Mouse (Mus musculus): ENCODE data around the gene Slc29a2. TPM values are rescaled to one million over a fixed set of nuclear protein-coding genes. Genes with fewer than 3 reads are reported as not detected.

Gene Slc29a2
- polyA plus RNA-seq, 1 experiment from 2014 or later, result 8.2 TPM

GRCm38 (mm10) chr19:5067867-5068569, 44.4 kb downstream of the Slc29a2 start, which contains the start of gene Cd248:
TSS of gene Cd248 (plus strand) at chr19:5068078.
- ATAC-seq (replicated peaks; ENCODE audit: insufficient number of reproducible peaks, low FRiP score, low TSS enrichment), result peak; percentile 46
- H3K4me2 ChIP-seq, result peak within 1 kb of the TSS; percentile 94
- H3K27me3 ChIP-seq (ENCODE audit: control insufficient read depth, insufficient read depth, low read length), result peaks cover 13% of the 10 kb centered on the region
- H3K27ac ChIP-seq (ENCODE audit: low read depth, low read length), result peak within 1 kb of the TSS; percentile 85
- WGBS (ENCODE audit: insufficient replicate concordance), result 1% methylated on average over 50 of the region's 56 CpGs
- H3K4me3 ChIP-seq (ENCODE audit: low read depth, low read length), result peak within 1 kb of the TSS; percentile 58
- H3K4me1 ChIP-seq (ENCODE audit: control insufficient read depth, insufficient read depth, low read length), result peaks cover 44% of the 10 kb centered on the region
- peak within 1 kb of the TSS; percentile 71 for H3K9ac ChIP-seq (ENCODE audit: low read depth, low read length)
- no peaks in the 10 kb centered on the region for H3K9me3 ChIP-seq (replicated peaks; ENCODE audit: control insufficient read depth, low read length)
- no peaks in the 10 kb centered on the region for H3K36me3 ChIP-seq (ENCODE audit: control insufficient read depth, insufficient read depth, low read length)

DNA sequence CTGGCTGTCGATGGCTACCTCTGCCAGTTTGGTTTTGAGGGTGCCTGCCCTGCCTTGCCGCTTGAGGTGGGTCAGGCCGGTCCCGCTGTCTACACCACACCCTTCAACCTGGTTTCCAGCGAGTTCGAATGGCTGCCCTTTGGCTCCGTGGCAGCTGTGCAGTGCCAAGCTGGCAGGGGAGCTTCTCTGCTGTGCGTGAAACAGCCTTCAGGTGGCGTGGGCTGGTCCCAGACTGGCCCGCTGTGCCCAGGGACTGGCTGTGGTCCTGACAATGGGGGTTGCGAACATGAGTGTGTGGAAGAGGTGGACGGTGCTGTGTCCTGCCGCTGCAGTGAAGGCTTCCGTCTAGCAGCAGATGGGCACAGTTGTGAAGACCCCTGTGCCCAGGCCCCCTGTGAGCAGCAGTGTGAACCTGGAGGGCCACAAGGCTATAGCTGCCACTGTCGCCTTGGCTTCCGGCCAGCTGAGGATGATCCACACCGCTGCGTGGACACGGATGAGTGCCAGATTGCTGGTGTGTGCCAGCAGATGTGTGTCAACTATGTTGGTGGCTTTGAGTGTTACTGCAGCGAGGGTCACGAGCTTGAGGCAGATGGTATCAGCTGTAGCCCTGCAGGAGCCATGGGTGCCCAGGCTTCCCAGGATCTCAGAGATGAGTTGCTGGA, 45.0 kb downstream of the Slc29a2 start:
- peaks cover 44% of the 10 kb centered on the region for H3K4me1 ChIP-seq (ENCODE audit: control insufficient read depth, insufficient read depth, low read length)
- peak overlapping the region; percentile 58 for H3K4me3 ChIP-seq (ENCODE audit: low read depth, low read length)
- no peak overlapping the region for H3K27ac ChIP-seq (ENCODE audit: low read depth, low read length)
- no peak for ATAC-seq (replicated peaks; ENCODE audit: insufficient number of reproducible peaks, low FRiP score, low TSS enrichment)
- no peaks in the 10 kb centered on the region for H3K9me3 ChIP-seq (replicated peaks; ENCODE audit: control insufficient read depth, low read length)
- H3K27me3 ChIP-seq (ENCODE audit: control insufficient read depth, insufficient read depth, low read length), result peaks cover 13% of the 10 kb centered on the region
- 42% methylated on average over 21 of the region's 21 CpGs for WGBS (ENCODE audit: insufficient replicate concordance)
- H3K9ac ChIP-seq (ENCODE audit: low read depth, low read length), result peak overlapping the region; percentile 71
- no peaks in the 10 kb centered on the region for H3K36me3 ChIP-seq (ENCODE audit: control insufficient read depth, insufficient read depth, low read length)
- peak overlapping the region; percentile 94 for H3K4me2 ChIP-seq

DNA sequence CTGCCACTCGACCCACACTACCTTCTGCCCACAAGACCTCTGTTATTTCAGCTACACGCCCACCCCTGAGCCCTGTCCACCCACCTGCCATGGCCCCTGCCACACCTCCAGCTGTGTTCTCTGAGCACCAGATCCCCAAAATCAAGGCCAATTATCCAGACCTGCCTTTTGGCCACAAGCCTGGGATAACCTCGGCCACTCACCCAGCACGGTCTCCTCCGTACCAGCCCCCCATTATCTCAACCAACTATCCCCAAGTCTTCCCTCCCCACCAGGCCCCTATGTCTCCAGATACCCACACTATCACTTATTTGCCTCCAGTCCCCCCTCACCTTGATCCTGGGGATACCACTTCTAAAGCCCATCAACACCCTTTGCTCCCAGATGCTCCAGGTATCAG, 45.8 kb downstream of the Slc29a2 start:
- H3K9ac ChIP-seq (ENCODE audit: low read depth, low read length), result 0 out of 2 replicates have a peak overlapping the region, but pooled peaks have one; percentile 16
- peak overlapping the region; percentile 94 for H3K4me2 ChIP-seq
- H3K27me3 ChIP-seq (ENCODE audit: control insufficient read depth, insufficient read depth, low read length), result peaks cover 15% of the 10 kb centered on the region
- H3K9me3 ChIP-seq (replicated peaks; ENCODE audit: control insufficient read depth, low read length), result no peaks in the 10 kb centered on the region
- H3K4me1 ChIP-seq (ENCODE audit: control insufficient read depth, insufficient read depth, low read length), result peaks cover 44% of the 10 kb centered on the region
- ATAC-seq (replicated peaks; ENCODE audit: insufficient number of reproducible peaks, low FRiP score, low TSS enrichment), result no peak
- H3K27ac ChIP-seq (ENCODE audit: low read depth, low read length), result no peak overlapping the region
- no peaks in the 10 kb centered on the region for H3K36me3 ChIP-seq (ENCODE audit: control insufficient read depth, insufficient read depth, low read length)
- 69% methylated on average over 5 of the region's 5 CpGs for WGBS (ENCODE audit: insufficient replicate concordance)
- no peak overlapping the region for H3K4me3 ChIP-seq (ENCODE audit: low read depth, low read length)

DNA sequence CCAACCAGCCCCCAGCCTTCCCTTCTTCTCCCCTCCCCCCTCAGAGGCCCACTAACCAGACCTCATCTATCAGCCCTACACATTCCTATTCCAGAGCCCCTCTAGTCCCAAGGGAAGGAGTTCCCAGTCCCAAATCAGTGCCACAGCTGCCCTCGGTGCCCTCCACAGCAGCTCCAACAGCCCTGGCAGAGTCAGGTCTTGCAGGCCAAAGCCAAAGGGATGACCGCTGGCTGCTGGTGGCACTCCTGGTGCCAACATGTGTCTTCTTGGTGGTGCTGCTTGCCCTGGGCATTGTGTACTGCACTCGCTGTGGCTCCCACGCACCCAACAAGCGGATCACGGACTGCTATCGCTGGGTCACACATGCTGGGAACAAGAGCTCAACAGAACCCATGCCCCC, 46.3 kb downstream of the Slc29a2 start:
- Histone ChIP-seq H3K27me3 (ENCODE audit: control insufficient read depth, insufficient read depth, low read length) (peaks cover 18% of the 10 kb centered on the region), H3K9me3 (replicated peaks; ENCODE audit: control insufficient read depth, low read length) (no peaks in the 10 kb centered on the region), H3K9ac (ENCODE audit: low read depth, low read length) (no peak overlapping the region), H3K4me1 (ENCODE audit: control insufficient read depth, insufficient read depth, low read length) (peaks cover 42% of the 10 kb centered on the region), H3K4me3 (ENCODE audit: low read depth, low read length) (0 out of 2 replicates have a peak overlapping the region, but pooled peaks have one; percentile 0), H3K36me3 (ENCODE audit: control insufficient read depth, insufficient read depth, low read length) (no peaks in the 10 kb centered on the region), H3K4me2 (peak overlapping the region; percentile 94), H3K27ac (ENCODE audit: low read depth, low read length) (no peak overlapping the region)
- ATAC-seq (replicated peaks; ENCODE audit: insufficient number of reproducible peaks, low FRiP score, low TSS enrichment), result no peak
- WGBS (ENCODE audit: insufficient replicate concordance), result 70% methylated on average over 7 of the region's 7 CpGs

- Histone ChIP-seq H3K9ac (ENCODE audit: low read depth, low read length) (peak overlapping the region; percentile 63), H3K27ac (ENCODE audit: low read depth, low read length) (peak overlapping the region; percentile 48; the same call in 1 of the 2 replicates), H3K27me3 (ENCODE audit: control insufficient read depth, insufficient read depth, low read length) (peaks cover 18% of the 10 kb centered on the region), H3K36me3 (ENCODE audit: control insufficient read depth, insufficient read depth, low read length) (no peaks in the 10 kb centered on the region), H3K4me1 (ENCODE audit: control insufficient read depth, insufficient read depth, low read length) (peaks cover 35% of the 10 kb centered on the region), H3K4me2 (peak overlapping the region; percentile 94), H3K4me3 (ENCODE audit: low read depth, low read length) (peak overlapping the region; percentile 47), H3K9me3 (replicated peaks; ENCODE audit: control insufficient read depth, low read length) (no peaks in the 10 kb centered on the region)
- 5% methylated on average over 11 of the region's 11 CpGs for WGBS (ENCODE audit: insufficient replicate concordance)
- ATAC-seq (replicated peaks; ENCODE audit: insufficient number of reproducible peaks, low FRiP score, low TSS enrichment), result no peak
Measured at GRCm38 (mm10) chr19:5071077-5071476, 47.4 kb downstream of the Slc29a2 start.

- peak; percentile 75 for ATAC-seq (replicated peaks; ENCODE audit: insufficient number of reproducible peaks, low FRiP score, low TSS enrichment)
- peaks cover 18% of the 10 kb centered on the region for H3K27me3 ChIP-seq (ENCODE audit: control insufficient read depth, insufficient read depth, low read length)
- WGBS (ENCODE audit: insufficient replicate concordance), result under 1% methylated on average over 40 of the region's 40 CpGs
- peaks cover 33% of the 10 kb centered on the region for H3K4me1 ChIP-seq (ENCODE audit: control insufficient read depth, insufficient read depth, low read length)
- peak overlapping the region; percentile 63 for H3K9ac ChIP-seq (ENCODE audit: low read depth, low read length)
- H3K27ac ChIP-seq (ENCODE audit: low read depth, low read length), result peak overlapping the region; percentile 59
- peak overlapping the region; percentile 47 for H3K4me3 ChIP-seq (ENCODE audit: low read depth, low read length)
- no peaks in the 10 kb centered on the region for H3K9me3 ChIP-seq (replicated peaks; ENCODE audit: control insufficient read depth, low read length)
- H3K36me3 ChIP-seq (ENCODE audit: control insufficient read depth, insufficient read depth, low read length), result no peaks in the 10 kb centered on the region
- peak overlapping the region; percentile 94 for H3K4me2 ChIP-seq
Measured at GRCm38 (mm10) chr19:5071545-5072369, 48.1 kb downstream of the Slc29a2 start.

DNA sequence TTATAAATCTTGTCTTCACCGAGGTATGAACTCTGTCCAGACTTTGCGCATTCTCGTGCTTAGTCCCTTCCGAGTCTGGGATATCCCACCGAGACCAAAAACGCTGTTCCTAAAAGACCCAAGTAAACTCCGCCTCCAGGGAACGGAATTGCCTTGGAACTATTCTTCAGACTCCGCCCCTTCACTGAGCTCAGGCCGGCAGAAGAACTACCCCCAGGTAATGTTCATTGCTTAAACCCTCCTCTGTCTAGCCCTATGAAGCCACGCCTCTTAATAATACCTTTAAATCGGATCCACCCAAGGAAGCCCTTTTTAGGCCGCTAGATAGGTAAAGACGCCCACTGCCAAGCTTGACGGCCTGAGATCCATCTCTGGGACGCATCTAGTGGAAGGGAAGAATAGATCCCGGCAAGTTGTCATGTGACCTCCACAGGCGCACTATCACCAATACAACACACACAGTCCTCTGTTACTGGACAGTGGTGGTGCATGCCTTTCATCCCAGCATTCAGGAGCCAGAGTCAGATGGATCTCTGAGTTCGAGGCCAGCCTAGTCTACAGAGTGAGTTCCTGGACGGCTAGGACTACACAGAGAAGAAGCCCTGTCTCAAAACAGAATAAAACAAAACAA, 48.8 kb downstream of the Slc29a2 start:
- ATAC-seq (replicated peaks; ENCODE audit: insufficient number of reproducible peaks, low FRiP score, low TSS enrichment), result 0 out of 2 replicates have a peak, but pooled peaks have one; percentile 3
- Histone ChIP-seq H3K9ac (ENCODE audit: low read depth, low read length) (peak overlapping the region; percentile 58; the same call in 1 of the 2 replicates), H3K27me3 (ENCODE audit: control insufficient read depth, insufficient read depth, low read length) (peaks cover 18% of the 10 kb centered on the region), H3K9me3 (replicated peaks; ENCODE audit: control insufficient read depth, low read length) (no peaks in the 10 kb centered on the region), H3K4me2 (peak overlapping the region; percentile 94), H3K4me3 (ENCODE audit: low read depth, low read length) (peak overlapping the region; percentile 47), H3K27ac (ENCODE audit: low read depth, low read length) (peak overlapping the region; percentile 59), H3K4me1 (ENCODE audit: control insufficient read depth, insufficient read depth, low read length) (peaks cover 26% of the 10 kb centered on the region), H3K36me3 (ENCODE audit: control insufficient read depth, insufficient read depth, low read length) (no peaks in the 10 kb centered on the region)
- 3% methylated on average over 20 of the region's 20 CpGs for WGBS (ENCODE audit: insufficient replicate concordance)

DNA sequence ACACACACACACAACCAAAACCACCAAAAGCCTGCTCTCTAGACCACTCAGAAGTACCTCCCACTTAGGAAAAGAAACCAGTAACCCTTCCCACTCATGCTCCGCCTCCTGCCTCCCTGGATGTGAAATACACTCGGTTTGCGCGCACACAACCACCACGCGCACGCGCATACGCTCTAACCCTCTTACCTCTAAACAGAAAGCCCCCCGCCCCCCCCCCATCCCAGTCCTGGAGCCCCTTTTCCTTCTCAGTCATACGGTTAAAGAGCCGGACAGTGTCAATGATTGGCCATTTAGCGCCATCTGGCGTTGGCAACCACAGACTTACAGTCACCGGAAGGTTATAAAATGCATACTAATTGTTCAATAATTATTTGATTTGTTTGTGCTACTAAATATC, 49.4 kb downstream of the Slc29a2 start:
- WGBS (ENCODE audit: insufficient replicate concordance), result 2% methylated on average over 15 of the region's 15 CpGs

More for the DNA sequence above, 49.4 kb downstream of the Slc29a2 start:
- H3K27ac ChIP-seq (ENCODE audit: low read depth, low read length), result no peak overlapping the region
- H3K4me1 ChIP-seq (ENCODE audit: control insufficient read depth, insufficient read depth, low read length), result peaks cover 22% of the 10 kb centered on the region
- H3K9me3 ChIP-seq (replicated peaks; ENCODE audit: control insufficient read depth, low read length), result no peaks in the 10 kb centered on the region
- no peak overlapping the region for H3K9ac ChIP-seq (ENCODE audit: low read depth, low read length)
- peak overlapping the region; percentile 94 for H3K4me2 ChIP-seq
- H3K36me3 ChIP-seq (ENCODE audit: control insufficient read depth, insufficient read depth, low read length), result no peaks in the 10 kb centered on the region
- peaks cover 17% of the 10 kb centered on the region for H3K27me3 ChIP-seq (ENCODE audit: control insufficient read depth, insufficient read depth, low read length)
- peak overlapping the region; percentile 47 for H3K4me3 ChIP-seq (ENCODE audit: low read depth, low read length)
- ATAC-seq (replicated peaks; ENCODE audit: insufficient number of reproducible peaks, low FRiP score, low TSS enrichment), result no peak

Measured in heart, embryonic 11.5 days (tissue).